Mouse (Mus musculus) adipocyte (in vitro differentiated cells): ENCODE measurements at regions not wholly inside any gene's neighbourhood (a gene's known extent, or its start where the extent isn't known, plus 50 kb on each side); places are given as distances from the start of the nearest gene placed in this dataset.

Experiments
- DNase-seq: peaks from one replicate; pipeline ENCODE4 v3.0.0-alpha.2; 2016; ENCODE audit warnings: low spot score

DNA sequence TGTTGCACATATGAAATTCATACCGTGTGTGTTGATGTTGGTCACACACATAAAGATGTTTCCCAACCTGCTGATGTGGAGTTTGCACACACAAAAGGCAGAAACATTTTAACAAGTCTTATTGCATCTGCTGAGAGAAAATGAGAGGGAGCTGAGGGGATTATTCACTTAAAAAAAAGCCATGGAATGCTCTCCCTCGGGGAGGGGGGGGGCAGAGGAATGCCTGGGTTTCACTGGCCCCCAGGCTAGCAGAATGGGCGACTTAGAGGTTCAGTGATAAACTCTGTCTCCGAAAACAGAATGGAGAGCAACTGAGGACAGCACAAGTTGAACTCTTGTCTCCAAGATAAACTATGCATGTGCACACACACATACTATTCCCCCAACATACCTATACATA is 392.4 kb upstream of the Id4 start:
- DNase-seq: no peak

DNA sequence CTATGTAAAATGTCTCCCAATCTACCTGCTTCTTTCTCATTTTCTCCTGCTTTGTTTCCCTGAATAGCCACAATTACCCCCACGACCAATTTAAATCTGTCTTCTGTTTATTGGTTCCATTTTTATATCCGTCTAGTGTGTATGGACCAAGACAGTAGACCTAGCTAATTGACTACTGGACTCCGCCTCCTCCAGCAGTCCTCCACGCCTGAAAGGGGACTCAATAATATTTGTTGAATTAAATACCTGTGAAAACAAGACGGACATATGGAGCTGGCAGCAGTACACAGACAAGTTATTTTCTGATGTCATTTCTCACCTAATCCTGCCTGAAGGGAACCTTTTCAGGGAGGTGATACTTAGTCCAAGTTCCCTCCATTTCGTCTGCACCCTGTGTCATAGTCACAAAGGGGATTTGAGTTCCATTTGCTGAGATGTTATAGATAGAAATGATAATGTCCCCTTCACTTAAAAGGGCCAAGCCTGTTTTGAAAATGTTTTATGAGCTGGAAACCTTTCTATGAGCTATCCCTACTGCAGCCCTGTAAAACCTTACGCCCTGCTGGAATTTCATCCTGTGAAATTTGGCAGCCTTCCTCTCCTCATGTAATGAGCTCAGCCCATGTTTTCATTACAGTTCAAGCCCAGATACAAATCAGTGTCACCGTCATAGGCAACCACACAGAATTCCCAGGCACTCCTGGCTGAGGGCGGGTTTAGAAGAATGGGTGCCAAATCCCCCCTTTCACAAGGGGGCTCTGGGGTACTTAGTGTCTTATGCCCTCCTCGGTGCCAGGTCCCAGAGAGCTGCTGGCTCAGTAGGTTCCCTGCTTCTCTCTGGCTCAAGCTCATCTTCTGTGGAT is 391.1 kb upstream of the Id4 start:
- DNase-seq: no peak

DNA sequence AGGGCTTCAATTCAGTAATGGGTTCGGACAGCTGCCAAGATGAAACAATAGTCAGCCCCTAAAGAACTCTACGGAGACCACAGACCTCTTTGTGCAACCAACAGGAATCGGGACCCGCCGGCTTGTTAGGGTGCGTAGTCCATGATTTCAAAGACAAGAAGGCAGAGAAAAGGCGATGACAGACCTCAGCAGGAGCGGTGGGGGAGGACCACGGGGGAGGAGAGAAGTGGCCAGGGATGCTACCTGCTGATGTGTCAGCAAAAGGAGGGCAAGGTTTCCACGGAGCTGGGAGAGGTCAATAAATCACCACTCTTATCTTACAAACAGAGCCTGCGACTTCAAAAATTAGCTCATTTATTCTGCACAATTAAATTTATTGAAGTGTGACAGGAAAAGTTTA is 388.4 kb upstream of the Id4 start:
- no peak for DNase-seq

DNA sequence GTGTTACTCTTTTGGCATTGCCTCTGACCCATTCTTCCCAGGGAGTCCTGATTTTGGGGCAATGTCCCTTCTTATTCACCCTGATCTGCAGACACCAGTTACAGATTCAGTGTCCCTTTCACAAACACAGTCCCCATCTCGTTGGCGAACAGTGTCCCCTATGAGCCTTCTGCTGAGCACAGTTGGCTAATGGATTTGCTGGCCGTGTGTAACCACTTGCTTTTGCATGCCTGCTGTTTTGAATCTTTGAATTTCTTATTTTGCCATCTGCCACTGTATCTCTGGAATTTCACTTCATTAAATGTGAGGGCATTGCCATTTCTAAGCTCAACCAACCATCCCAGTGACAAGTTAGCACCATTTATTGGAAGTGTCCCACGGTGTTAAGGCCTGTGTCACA is 368.5 kb upstream of the Id4 start:
- no peak for DNase-seq

DNA sequence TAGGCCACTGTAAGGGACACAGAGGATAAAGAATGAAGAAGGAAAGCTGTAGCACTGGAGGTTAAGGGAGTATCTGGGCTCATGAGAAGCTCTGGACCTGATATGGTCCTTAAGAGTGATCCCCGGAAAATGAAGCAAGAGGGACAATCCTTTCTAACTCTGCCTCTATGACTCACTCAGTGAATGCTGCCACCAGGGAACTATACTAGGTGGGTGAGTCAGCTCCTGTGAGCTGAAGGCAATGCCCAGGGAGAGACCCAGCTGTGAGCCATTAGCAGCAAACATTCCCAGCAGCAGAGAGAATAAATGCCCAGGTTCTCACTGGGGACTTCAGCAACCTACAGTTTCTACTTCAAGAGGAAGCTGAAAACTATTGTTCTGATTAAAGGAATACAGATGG is 366.7 kb upstream of the Id4 start:
- DNase-seq: peak; percentile 3

DNA sequence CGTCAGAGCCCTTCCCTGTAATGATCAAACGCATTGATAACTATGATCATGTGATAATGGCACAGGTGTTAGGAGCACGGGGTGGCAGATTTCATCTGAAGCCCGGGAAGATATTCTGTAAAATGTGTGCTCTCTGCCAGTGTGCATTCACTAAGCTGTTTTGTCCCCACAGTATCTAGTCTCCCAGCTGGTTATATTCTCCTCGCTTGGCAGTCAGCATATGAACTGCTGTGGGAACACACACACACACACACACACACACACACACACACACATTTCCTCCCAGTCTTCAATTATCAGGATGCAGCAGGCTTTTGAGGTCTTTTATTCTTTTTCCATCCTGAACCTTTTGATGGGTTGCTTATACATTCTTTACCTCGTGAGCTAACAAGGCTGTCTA is 365.8 kb upstream of the Id4 start:
- no peak for DNase-seq

DNA sequence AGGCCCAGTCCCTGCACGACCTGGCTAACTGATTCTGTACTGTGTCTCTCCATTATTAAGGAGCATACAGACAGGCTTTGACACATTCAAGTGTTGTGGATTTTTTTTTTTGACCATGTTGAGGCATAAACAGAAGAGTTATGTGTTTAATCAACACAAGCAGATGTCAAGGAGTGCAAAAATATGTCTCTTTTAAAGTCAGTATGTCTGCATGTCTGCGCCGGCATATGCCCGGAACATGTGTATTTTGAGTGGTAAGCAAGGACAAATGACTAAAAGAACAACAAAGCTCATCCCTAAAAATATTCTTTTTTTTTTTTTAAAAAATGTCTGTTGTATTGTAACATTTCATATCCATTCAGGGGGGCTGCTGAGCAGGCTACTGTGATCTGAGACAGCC is 364.4 kb upstream of the Id4 start:
- DNase-seq: no peak

DNA sequence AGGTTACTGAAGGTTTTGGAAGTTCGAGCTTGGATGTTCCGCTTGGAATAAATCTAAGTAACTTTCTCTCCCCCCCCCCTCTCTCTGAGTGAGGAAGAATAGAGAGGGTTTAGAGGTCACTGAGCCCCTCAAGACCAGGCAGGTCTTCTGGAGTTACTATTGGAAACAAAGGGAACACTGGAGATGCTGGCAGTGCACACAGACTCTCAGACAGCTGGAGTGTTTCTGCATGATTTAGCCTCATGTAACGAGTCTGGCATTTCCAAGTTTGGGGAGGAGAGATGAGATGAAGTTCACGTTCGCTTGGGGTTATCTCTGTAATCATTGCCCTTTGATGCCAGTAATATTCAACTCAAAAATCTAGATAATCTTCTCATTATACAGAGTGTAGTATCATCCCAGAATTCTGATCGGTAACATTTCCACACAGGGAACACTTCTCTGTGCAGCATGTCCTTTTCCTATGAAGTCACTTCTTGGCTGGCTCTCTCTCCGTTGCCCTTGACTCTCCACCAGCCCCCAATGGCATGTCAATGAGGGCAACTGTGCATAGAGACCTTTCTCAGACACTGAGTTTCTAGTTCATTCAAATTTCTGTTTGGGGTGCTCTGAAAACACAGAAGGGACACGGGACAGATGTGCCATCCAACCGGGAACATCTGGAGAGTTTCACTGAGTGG is 351.0 kb upstream of the Id4 start:
- no peak for DNase-seq

DNA sequence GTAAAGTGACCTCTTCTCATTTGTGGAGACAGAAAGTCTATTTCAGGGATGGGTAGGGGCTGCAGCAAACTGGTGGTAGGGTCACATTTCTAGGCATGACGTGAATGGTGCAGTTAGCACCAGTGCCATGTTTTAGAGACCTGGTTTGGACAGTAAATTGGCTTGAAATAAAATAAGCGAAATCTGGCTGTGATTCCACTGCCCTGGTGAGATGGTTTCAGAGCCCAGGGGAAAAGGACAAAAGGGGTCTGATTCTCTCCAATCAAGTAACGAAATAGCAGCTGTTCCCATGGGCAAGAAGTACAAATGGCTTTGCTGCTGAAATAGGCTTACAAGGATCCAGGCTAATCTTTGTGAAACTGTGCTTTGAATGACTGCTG is 350.5 kb upstream of the Id4 start:
- no peak for DNase-seq

DNA sequence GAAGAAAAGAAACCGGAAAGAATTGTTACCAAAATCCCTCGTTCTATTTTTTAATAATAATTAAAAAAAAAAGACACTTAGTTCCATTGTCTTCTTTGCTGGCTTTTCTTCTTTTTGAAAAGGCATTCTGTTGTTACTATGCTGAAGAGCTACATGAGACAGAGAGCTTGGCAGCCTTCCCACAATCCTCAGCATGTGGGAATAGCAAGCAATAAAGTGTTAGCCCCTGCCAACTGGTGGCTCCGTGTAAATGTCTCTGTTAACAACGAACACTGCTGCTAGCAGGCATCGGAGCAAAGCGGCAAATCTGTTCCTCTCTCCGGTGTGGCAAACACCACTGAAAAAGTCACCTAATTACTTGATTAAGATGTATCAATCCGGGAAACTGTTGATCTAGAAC is 344.6 kb upstream of the Id4 start:
- DNase-seq: peak; percentile 9

DNA sequence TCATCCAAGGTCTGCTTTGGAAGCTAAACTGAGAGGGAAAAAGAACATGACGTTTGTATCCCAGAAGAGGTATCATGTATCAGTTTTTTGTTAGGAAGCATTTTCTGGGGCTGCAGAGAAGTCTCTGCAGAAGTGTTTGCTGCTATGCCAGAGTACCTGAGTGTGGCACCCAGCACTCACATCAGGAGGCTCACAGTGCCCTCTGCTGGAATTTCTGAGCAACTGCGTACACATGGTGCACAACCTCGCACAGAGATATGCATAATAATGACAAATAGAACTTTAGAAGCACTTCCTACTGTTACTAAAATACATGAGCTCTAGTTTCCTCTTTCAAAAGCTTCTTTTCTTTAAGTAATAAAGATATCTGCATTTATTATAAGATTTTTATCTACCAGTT is 343.7 kb upstream of the Id4 start:
- DNase-seq: no peak

DNA sequence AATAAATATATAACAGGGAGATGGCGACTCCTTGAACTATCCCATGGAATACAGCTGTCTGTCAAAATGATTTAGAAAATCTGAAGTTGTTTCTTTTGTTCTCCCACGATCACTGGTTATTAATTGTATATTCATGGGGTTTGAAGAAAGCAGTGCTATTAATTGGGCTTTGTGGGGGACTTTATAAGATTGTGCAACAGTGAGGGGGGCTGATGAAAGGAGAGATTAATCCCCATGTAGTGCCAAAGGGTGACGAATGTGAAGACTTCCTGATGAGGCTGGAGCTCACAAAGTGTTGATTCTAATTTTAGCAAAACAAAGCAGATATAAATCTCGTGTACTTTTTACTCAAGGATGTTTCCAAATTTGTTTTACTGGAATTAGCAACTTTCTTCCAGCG is 340.0 kb upstream of the Id4 start:
- DNase-seq: no peak

DNA sequence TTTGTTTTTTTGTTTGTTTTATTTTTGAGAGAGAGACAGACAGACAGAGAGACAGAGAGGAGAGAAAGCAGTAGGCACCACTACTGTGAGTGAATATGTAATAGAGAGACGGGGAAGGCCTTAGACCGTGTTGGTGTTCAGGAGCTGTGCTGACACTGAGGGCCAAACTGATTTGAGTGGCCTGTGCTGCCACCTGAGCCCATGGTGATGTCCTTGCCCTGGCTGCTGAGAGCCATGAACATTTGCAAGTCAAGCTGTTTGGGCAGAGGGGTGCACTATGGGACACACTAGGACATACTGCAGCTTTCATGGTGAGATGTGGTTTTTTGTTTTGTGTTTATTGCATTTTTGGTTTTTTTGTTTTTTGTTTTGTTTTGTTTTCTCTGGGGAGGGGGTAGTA is 320.3 kb upstream of the Id4 start:
- DNase-seq: no peak

DNA sequence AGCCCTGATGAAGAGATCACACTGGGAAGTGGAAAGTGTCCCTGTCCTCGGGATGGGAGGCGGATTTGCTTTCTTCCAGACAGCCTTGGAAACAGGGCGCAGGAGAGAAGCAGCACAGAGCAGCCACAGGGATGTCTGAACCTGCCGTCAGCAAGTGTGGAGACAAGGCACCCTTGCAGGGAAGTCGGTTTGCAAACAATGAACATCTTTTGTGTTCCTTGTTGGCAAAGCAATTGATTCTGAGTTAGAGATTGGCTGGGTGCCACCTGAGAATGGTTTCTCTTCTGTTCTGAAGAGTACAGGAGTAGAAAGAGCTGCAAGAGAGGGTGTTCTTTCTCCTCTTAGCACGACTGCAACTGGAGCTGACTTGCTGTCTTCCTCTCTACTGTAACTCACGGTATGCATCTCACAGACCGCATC is 318.6 kb upstream of the Id4 start:
- no peak for DNase-seq

DNA sequence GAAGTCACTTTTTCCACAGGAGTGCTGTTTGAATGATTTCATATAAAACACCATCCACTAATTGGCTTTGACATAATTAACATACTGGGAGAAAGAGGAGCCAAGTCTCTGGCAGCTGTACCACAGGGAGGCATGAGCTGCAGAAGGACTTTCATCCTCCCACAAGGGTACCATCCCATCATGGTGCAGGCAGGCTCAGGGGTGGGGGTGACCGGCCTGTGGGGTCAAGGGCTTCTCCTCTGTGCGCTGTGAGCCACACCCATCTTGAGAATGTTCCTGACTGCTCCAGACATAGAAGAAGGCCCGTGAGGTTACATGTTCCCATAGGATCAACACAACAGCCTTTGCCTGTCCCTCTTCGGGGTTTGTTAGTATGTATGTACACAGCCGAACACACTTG is 317.4 kb upstream of the Id4 start:
- no peak for DNase-seq

DNA sequence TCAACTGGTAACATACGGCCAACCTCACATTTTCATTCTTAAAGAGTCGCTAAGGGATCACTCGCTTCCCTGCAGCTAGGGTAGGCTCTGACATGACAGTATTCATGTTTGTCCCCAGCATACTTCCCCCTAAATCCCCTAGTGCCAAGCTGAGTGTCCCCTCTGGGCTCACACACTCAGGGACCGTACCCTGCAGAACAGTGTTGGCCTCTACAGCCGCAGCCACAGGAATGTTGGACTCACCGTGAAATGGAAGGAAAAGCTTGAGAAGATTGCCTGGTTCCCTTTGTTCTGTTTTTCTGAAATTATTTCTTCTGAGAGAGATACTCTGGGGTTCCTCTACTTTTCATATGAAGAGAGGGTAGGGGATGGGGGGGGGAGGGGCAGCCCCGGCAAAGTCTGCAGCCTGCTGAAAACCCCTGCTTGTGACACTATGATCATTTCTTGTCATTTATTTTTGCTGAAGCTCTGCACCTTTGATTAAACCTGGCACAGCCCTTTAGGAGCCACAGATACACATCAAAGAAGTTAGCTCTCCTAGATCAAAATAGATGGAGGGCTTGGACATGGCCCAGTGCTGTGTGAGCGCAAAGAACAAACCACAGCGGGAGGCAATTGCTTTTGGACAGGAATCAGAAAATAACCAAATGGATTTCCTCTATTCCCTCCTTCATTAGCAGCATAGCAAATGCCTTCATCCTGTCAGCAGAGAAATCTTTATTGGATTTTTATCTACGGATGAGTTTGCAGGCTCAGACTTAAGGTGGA is 312.7 kb upstream of the Id4 start:
- DNase-seq: no peak

DNA sequence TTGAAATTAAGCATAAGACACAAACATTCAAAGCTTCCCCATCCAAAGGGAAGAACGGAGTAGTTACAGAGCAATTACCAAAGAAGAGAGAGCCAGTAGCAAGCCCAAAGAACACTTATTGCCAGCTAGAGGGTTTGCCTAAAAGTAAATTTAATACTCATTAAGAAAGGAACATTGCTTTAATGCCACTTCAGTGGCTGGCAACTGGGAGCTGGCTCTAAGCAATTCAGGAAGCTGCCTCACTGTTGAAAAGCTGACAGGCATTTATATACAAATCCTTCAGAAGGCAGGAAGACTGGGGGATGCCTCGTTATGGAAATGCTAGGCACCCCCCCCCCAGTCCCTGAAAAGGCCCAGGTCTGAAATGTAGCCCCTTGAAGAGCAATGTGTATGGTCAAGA is 310.6 kb upstream of the Id4 start:
- DNase-seq: no peak

DNA sequence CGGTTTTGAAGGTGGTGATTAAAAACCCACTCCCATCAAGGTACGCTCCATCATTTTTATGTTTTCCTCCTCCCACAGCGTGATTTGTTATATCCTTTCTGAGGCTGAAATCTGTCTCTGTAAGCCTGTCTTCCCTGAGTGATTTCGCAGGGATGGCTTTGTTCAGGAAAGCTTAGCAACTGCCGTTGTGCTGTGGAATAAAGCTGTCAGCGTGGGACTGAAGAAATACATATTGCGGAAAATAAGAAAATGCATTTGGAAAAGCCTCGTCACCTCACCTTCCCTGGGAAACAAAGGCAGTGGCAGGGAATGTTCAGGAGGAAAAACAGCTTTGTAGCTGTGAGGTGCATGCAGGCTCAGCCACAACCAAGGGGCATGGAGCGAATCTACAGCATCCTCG is 310.0 kb upstream of the Id4 start:
- DNase-seq: no peak

DNA sequence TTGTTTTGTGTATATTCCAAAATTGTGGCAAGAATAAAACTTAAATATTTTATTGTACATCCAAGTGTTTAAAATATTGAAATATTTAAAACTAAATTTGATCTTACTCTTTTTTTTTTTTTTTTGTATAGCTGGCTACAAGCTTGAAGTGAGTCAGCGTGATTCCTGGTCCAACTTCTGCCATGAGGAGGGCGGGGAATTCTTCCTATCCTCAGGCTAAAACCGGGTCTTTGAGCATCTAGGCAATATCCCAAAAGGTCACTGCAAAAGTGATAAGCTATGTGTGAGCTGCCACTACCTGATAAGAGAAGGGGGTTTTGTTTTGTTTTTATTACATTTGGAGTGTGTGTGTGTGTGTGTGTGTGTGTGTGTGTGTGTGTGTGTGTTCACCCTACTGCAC is 308.1 kb upstream of the Id4 start:
- DNase-seq: no peak

DNA sequence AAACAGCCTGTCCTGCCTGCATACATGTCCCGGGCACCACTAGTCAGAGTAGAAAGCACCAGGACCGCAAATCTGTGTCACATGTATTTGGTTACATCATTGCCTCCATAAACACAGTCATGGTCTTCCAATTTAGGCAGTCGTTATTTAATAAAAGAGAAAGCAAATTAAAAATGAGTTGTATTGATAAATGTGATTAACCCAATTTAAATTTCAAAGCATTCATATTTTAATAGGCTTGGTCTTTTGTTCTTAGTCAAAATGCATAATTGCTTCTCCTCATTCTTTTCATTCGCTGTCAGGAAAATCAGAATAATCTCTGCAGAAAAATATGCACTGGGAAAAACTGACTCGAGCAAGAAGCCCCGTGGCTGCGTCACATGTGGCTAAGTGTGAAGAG is 307.3 kb upstream of the Id4 start:
- no peak for DNase-seq

DNA sequence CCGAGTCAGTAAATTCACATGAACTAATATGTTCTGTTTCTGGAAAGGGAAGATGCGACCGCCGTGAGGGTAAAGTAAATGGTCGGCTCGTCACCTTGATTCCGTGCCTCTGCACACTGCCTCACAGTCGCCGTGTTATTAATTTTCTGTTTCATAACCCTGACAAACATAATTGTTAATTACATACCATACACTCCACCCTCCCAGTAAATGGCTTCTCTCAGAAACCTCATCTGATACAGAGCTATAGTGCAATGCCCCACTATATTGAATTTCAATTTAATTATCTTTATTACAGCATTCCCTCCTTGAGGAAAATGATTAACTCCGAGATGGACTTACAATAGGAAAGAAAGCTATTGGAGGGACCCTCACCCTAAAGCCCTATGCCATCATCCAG is 305.5 kb upstream of the Id4 start:
- no peak for DNase-seq

DNA sequence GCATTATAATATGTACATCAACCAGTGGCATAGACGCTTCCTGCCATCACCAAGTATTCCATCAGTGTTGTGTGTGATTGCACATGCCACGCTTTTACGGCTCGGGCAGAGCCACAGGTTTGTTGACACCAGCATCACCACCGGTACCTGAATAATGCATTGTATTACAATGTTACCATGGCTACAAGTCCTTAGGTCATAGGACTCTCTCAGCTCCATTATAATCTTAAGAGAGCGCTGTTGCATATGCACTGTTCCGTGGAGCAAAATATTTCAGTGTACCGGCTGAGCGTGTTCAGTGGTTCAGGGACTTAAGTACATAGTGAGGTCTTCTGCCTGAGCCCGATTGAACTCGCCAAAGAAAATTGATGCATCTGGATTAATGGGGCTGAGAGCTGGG is 303.4 kb upstream of the Id4 start:
- no peak for DNase-seq

DNA sequence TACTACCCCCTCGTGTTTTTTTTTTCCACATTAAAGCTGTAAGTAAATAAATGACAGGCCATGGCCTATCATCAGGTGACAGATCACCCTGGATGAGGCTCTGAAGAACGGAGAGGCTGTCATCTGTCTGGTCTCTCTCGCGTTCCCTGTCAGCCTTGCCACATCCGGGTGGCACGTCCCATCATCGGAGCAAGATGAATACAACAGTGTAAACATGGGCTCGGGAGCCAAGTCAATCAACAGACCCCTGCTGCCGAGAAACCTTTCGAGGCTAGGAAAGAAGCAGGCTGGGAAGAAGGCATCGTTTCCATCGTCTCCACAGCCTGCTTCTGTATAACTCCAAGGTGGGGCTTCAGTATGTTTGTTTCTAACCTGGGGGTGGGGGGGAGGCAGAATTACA is 286.8 kb upstream of the Id4 start:
- DNase-seq: no peak
